Mouse (Mus musculus): ENCODE measurements around the gene Prcd. TPM values are rescaled to one million over a fixed set of nuclear protein-coding genes. Genes with fewer than 3 reads are reported as not detected.
A peak's percentile ranks its signal among the peaks of the same experiment; 100 is the strongest.
"Not testable (repeated sequence)": the region's sequence is repeated elsewhere in the genome, so short reads cannot be mapped to it uniquely, and the experiment has no call there.

Prcd gene
- polyA plus RNA-seq, 1 experiment from 2014 or later: 0.63 TPM

GRCm38 (mm10) chr11:116671845-116672434 lies 18.6 kb downstream of the Prcd start:
- under 1% methylated on average over 24 of the region's 24 CpGs for WGBS
- peak; percentile 9; the same call in 1 of the 2 replicates for ATAC-seq (ENCODE audit: insufficient number of reproducible peaks, insufficient read depth, low FRiP score, low TSS enrichment, low read depth)

GRCm38 (mm10) chr11:116672595-116672994 lies 19.3 kb downstream of the Prcd start:
- Histone ChIP-seq H3K9me3 (no peaks in the 10 kb centered on the region), H3K9ac (replicated peaks) (peak overlapping the region; percentile 92), H3K27ac (no peak overlapping the region), H3K4me3 (replicated peaks) (peak overlapping the region; percentile 79), H3K27me3 (no peaks in the 10 kb centered on the region; the same call in 1 of the 2 replicates), H3K4me2 (peak overlapping the region; percentile 67), H3K36me3 (peaks cover 51% of the 10 kb centered on the region), H3K4me1 (replicated peaks) (peaks cover 50% of the 10 kb centered on the region)
- no peak for ATAC-seq (ENCODE audit: insufficient number of reproducible peaks, insufficient read depth, low FRiP score, low TSS enrichment, low read depth)
- 26% methylated on average over 7 of the region's 7 CpGs for WGBS

More at GRCm38 (mm10) chr11:116671845-116672434, 18.6 kb downstream of the Prcd start:
- H3K4me3 ChIP-seq (replicated peaks): peak overlapping the region; percentile 79
- no peaks in the 10 kb centered on the region for H3K9me3 ChIP-seq
- H3K27me3 ChIP-seq: no peaks in the 10 kb centered on the region; the same call in 1 of the 2 replicates
- peak overlapping the region; percentile 92 for H3K9ac ChIP-seq (replicated peaks)
- peaks cover 44% of the 10 kb centered on the region for H3K36me3 ChIP-seq
- H3K27ac ChIP-seq: peak overlapping the region; percentile 50; the same call in 1 of the 2 replicates
- H3K4me2 ChIP-seq: peak overlapping the region; percentile 67
- peaks cover 50% of the 10 kb centered on the region for H3K4me1 ChIP-seq (replicated peaks)

GRCm38 (mm10) chr11:116673410-116673809 lies 20.1 kb downstream of the Prcd start:
- Histone ChIP-seq H3K36me3 (peaks cover 58% of the 10 kb centered on the region), H3K4me1 (replicated peaks) (peaks cover 50% of the 10 kb centered on the region), H3K9ac (replicated peaks) (peak overlapping the region; percentile 92; the same call in 1 of the 2 replicates), H3K4me2 (peak overlapping the region; percentile 67), H3K27ac (no peak overlapping the region), H3K27me3 (no peaks in the 10 kb centered on the region; the same call in 1 of the 2 replicates), H3K4me3 (replicated peaks) (peak overlapping the region; percentile 79), H3K9me3 (no peaks in the 10 kb centered on the region)
- no peak for ATAC-seq (ENCODE audit: insufficient number of reproducible peaks, insufficient read depth, low FRiP score, low TSS enrichment, low read depth)
- 86% methylated on average over 2 of the region's 2 CpGs for WGBS

- H3K4me3 ChIP-seq (replicated peaks): no peak overlapping the region
- 90% methylated on average over 7 of the region's 7 CpGs for WGBS
- peaks cover 36% of the 10 kb centered on the region for H3K4me1 ChIP-seq (replicated peaks)
- no peak for ATAC-seq (ENCODE audit: insufficient number of reproducible peaks, insufficient read depth, low FRiP score, low TSS enrichment, low read depth)
- H3K36me3 ChIP-seq: peaks cover 71% of the 10 kb centered on the region
- H3K27ac ChIP-seq: no peak overlapping the region
- no peaks in the 10 kb centered on the region for H3K9me3 ChIP-seq
- H3K4me2 ChIP-seq: no peak overlapping the region
- no peaks in the 10 kb centered on the region for H3K27me3 ChIP-seq
- H3K9ac ChIP-seq (replicated peaks): no peak overlapping the region
Observed at GRCm38 (mm10) chr11:116674616-116675379, 21.5 kb downstream of the Prcd start.

GRCm38 (mm10) chr11:116675429-116675828 lies 22.1 kb downstream of the Prcd start:
- H3K4me3 ChIP-seq (replicated peaks); H3K9ac ChIP-seq (replicated peaks); ATAC-seq (ENCODE audit: insufficient number of reproducible peaks, insufficient read depth, low FRiP score, low TSS enrichment, low read depth); H3K27me3 ChIP-seq; H3K27ac ChIP-seq; H3K4me2 ChIP-seq; H3K9me3 ChIP-seq: not testable (repeated sequence)
- peaks cover 76% of the 10 kb centered on the region for H3K36me3 ChIP-seq
- H3K4me1 ChIP-seq (replicated peaks): peaks cover 31% of the 10 kb centered on the region
- 85% methylated on average over 6 of the region's 6 CpGs for WGBS

GRCm38 (mm10) chr11:116676175-116676976 lies 23.0 kb downstream of the Prcd start:
- no peak overlapping the region for H3K27ac ChIP-seq
- no peak overlapping the region for H3K4me2 ChIP-seq
- H3K4me1 ChIP-seq (replicated peaks): peaks cover 23% of the 10 kb centered on the region
- H3K36me3 ChIP-seq: peaks cover 85% of the 10 kb centered on the region
- no peak overlapping the region for H3K9ac ChIP-seq (replicated peaks)
- no peak overlapping the region for H3K4me3 ChIP-seq (replicated peaks)
- no peak for ATAC-seq (ENCODE audit: insufficient number of reproducible peaks, insufficient read depth, low FRiP score, low TSS enrichment, low read depth)
- no peaks in the 10 kb centered on the region for H3K9me3 ChIP-seq
- no peaks in the 10 kb centered on the region for H3K27me3 ChIP-seq
- WGBS: 90% methylated on average over 14 of the region's 14 CpGs

- no peaks in the 10 kb centered on the region for H3K9me3 ChIP-seq
- H3K9ac ChIP-seq (replicated peaks): no peak overlapping the region
- WGBS: 80% methylated on average over 8 of the region's 8 CpGs
- no peak overlapping the region for H3K4me2 ChIP-seq
- H3K27ac ChIP-seq: no peak overlapping the region
- H3K4me3 ChIP-seq (replicated peaks): no peak overlapping the region
- no peak for ATAC-seq (ENCODE audit: insufficient number of reproducible peaks, insufficient read depth, low FRiP score, low TSS enrichment, low read depth)
- peaks cover 17% of the 10 kb centered on the region for H3K4me1 ChIP-seq (replicated peaks)
- H3K27me3 ChIP-seq: no peaks in the 10 kb centered on the region
- peaks cover 95% of the 10 kb centered on the region for H3K36me3 ChIP-seq
Observed at GRCm38 (mm10) chr11:116677711-116678441, 24.5 kb downstream of the Prcd start.

GRCm38 (mm10) chr11:116679148-116679547 lies 25.8 kb downstream of the Prcd start:
- H3K4me1 ChIP-seq (replicated peaks): peaks cover 4% of the 10 kb centered on the region; the same call in 1 of the 2 replicates
- no peak overlapping the region for H3K4me2 ChIP-seq
- no peak for ATAC-seq (ENCODE audit: insufficient number of reproducible peaks, insufficient read depth, low FRiP score, low TSS enrichment, low read depth)
- no peaks in the 10 kb centered on the region for H3K27me3 ChIP-seq
- H3K36me3 ChIP-seq: peaks cover 89% of the 10 kb centered on the region
- no peak overlapping the region for H3K27ac ChIP-seq
- H3K4me3 ChIP-seq (replicated peaks): no peak overlapping the region
- 86% methylated on average over 6 of the region's 6 CpGs for WGBS
- no peaks in the 10 kb centered on the region for H3K9me3 ChIP-seq
- no peak overlapping the region for H3K9ac ChIP-seq (replicated peaks)

- Histone ChIP-seq H3K9ac (replicated peaks) (no peak overlapping the region), H3K4me1 (replicated peaks) (no peaks in the 10 kb centered on the region), H3K36me3 (peaks cover 89% of the 10 kb centered on the region), H3K27me3 (no peaks in the 10 kb centered on the region), H3K9me3 (no peaks in the 10 kb centered on the region), H3K4me3 (replicated peaks) (no peak overlapping the region), H3K4me2 (no peak overlapping the region), H3K27ac (no peak overlapping the region)
- no peak for ATAC-seq (ENCODE audit: insufficient number of reproducible peaks, insufficient read depth, low FRiP score, low TSS enrichment, low read depth)
- WGBS: 69% methylated on average over 24 of the region's 24 CpGs
Observed at GRCm38 (mm10) chr11:116680321-116681091, 27.2 kb downstream of the Prcd start.

GRCm38 (mm10) chr11:116681147-116681546 lies 27.8 kb downstream of the Prcd start:
- no peak overlapping the region for H3K4me2 ChIP-seq
- no peak for ATAC-seq (ENCODE audit: insufficient number of reproducible peaks, insufficient read depth, low FRiP score, low TSS enrichment, low read depth)
- peaks cover 88% of the 10 kb centered on the region for H3K36me3 ChIP-seq

More at GRCm38 (mm10) chr11:116681147-116681546, 27.8 kb downstream of the Prcd start:
- no peaks in the 10 kb centered on the region for H3K9me3 ChIP-seq
- H3K9ac ChIP-seq (replicated peaks): no peak overlapping the region
- H3K27me3 ChIP-seq: no peaks in the 10 kb centered on the region
- H3K4me1 ChIP-seq (replicated peaks): no peaks in the 10 kb centered on the region
- no peak overlapping the region for H3K4me3 ChIP-seq (replicated peaks)
- no peak overlapping the region for H3K27ac ChIP-seq
- 84% methylated on average over 4 of the region's 4 CpGs for WGBS

Data from limb, embryonic 12.5 days (tissue).